Comparison of ENCODE assay signal across 8 mouse cellular contexts in the genomic region with DNA sequence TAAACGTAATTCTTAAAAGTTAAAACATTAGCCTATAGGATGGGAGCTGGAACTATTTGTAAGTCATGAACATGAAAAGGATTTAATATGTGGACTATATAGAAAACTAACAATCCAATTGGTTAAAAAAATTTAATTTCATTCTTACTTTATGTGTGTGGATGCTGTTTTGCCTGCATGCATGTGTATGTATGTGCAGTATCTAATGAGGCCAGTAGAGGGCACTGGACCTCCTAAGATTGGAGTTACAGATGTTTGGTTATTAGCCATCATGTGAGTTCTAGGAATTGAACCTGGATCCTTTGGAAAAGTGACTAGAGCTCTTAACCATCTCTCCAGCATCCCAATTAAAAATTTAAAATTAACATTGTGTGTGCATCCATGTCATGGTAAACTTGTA. TPM values are rescaled to one million over a fixed set of nuclear protein-coding genes. Genes with fewer than 3 reads are reported as not detected.
DNase-seq lines count a peak whose midpoint lies in the region; ATAC-seq and TF ChIP-seq lines count a peak whose summit lies in the region.

No protein-coding gene starts in this region.

- ATAC-seq in heart, embryonic 11.5 days (replicated peaks; ENCODE audit: insufficient number of reproducible peaks, low FRiP score, low TSS enrichment): no peak
- ATAC-seq in heart, postnatal 0 days (ENCODE audit: insufficient read depth, low read depth): no peak

- WGBS in heart, embryonic 11.5 days (ENCODE audit: insufficient replicate concordance): 96% methylated on average over 1 of the region's 1 CpGs
- WGBS in heart, postnatal 0 days: 96% methylated on average over 1 of the region's 1 CpGs
- WGBS in limb, embryonic 10.5 days: 100% methylated on average over 1 of the region's 1 CpGs

- no peaks in the 10 kb centered on the region for H3K27me3 ChIP-seq in heart, embryonic 11.5 days (ENCODE audit: control insufficient read depth, insufficient read depth, low read length)
- H3K27me3 ChIP-seq in heart, postnatal 0 days (ENCODE audit: control insufficient read depth, insufficient read depth, low read length): no peaks in the 10 kb centered on the region
- no peaks in the 10 kb centered on the region for H3K27me3 ChIP-seq in limb, embryonic 10.5 days (ENCODE audit: low read depth, poor library complexity, severe bottlenecking)

- H3K4me1 ChIP-seq in heart, embryonic 11.5 days (ENCODE audit: control insufficient read depth, insufficient read depth, low read length): no peaks in the 10 kb centered on the region
- H3K4me1 ChIP-seq in heart, postnatal 0 days (ENCODE audit: control insufficient read depth, insufficient read depth): no peaks in the 10 kb centered on the region
- no peaks in the 10 kb centered on the region for H3K4me1 ChIP-seq in limb, embryonic 10.5 days

- H3K9me3 ChIP-seq in heart, embryonic 11.5 days (replicated peaks; ENCODE audit: control insufficient read depth, low read length): no peaks in the 10 kb centered on the region
- no peaks in the 10 kb centered on the region for H3K9me3 ChIP-seq in heart, postnatal 0 days (replicated peaks; ENCODE audit: control insufficient read depth, low read length)
- H3K9me3 ChIP-seq in limb, embryonic 10.5 days (replicated peaks): no peaks in the 10 kb centered on the region

- no peak overlapping the region for H3K27ac ChIP-seq in heart, embryonic 11.5 days (ENCODE audit: low read depth, low read length)
- H3K27ac ChIP-seq in heart, postnatal 0 days (ENCODE audit: low read depth): no peak overlapping the region
- H3K27ac ChIP-seq in limb, embryonic 10.5 days: no peak overlapping the region

- no peak overlapping the region for H3K4me3 ChIP-seq in heart, embryonic 11.5 days (ENCODE audit: low read depth, low read length)
- no peak overlapping the region for H3K4me3 ChIP-seq in heart, postnatal 0 days (ENCODE audit: low read depth, low read length)
- H3K4me3 ChIP-seq in limb, embryonic 10.5 days: no peak overlapping the region

- no peak overlapping the region for H3K4me2 ChIP-seq in heart, embryonic 11.5 days
- no peak overlapping the region for H3K4me2 ChIP-seq in heart, postnatal 0 days (ENCODE audit: low read depth, low read length)

- peak; percentile 44 to 75 for DNase-seq in heart, adult 18-20 months
- peak; percentile 16 for DNase-seq in urinary bladder, postnatal 25 days (ENCODE audit: low spot score)
- DNase-seq in urinary bladder, adult 18-20 months (ENCODE audit: low spot score in 2 of 2): no peak
- DNase-seq in cerebellum, adult 8-10 months: peak; percentile 49
- DNase-seq in heart, postnatal 0 days (ENCODE audit: low spot score): peak; percentile 56
- peak; percentile 50 for DNase-seq in limb, embryonic 10.5 days (ENCODE audit: low spot score)
- DNase-seq in right cerebral cortex, postnatal 4 days: peak; percentile 26

- TF ChIP-seq EP300 in heart, postnatal 0 days (IDR thresholded peaks at IDR 0.05; ENCODE audit: low read depth): no peak

- H3K36me3 ChIP-seq in heart, embryonic 11.5 days (ENCODE audit: control insufficient read depth, insufficient read depth, low read length): peaks cover 4% of the 10 kb centered on the region
- H3K36me3 ChIP-seq in heart, postnatal 0 days (replicated peaks; ENCODE audit: control insufficient read depth, insufficient read depth, low read length): peaks cover 69% of the 10 kb centered on the region
- peaks cover 54% of the 10 kb centered on the region for H3K36me3 ChIP-seq in limb, embryonic 10.5 days

- peak; percentile 86 for TF ChIP-seq CTCF in heart, postnatal 0 days (IDR thresholded peaks at IDR 0.05; ENCODE audit: low read depth)

- H3K9ac ChIP-seq in heart, embryonic 11.5 days (ENCODE audit: low read depth, low read length): no peak overlapping the region
- no peak overlapping the region for H3K9ac ChIP-seq in heart, postnatal 0 days (replicated peaks; ENCODE audit: low read depth, low read length)

RNA-seq across cellular contexts. Expression of gene Gosr1, which starts 25.9 kb away (rescaled TPM):
- total RNA-seq in heart, adult 18-20 months (2021): 10 to 100 TPM; 26.3 to 28.6 TPM
- 23.6 and 26.5 TPM in 2 replicates for polyA plus RNA-seq in heart, embryonic 11.5 days (2014; fragmentation: Nextera tagmentation; extraction: Ambion mirVana)
- 15.3 and 35.4 TPM in 2 replicates for total RNA-seq in heart, postnatal 0 days (2014; rRNA removed; ENCODE audit: low replicate concordance)
- polyA plus RNA-seq in heart, postnatal 0 days (2015; fragmentation: Nextera tagmentation; extraction: Ambion mirVana): 15.4 and 16.8 TPM in 2 replicates
- polyA plus RNA-seq in limb, embryonic 10.5 days (2016; fragmentation: Nextera tagmentation; extraction: Ambion mirVana): 21.3 and 21.7 TPM in 2 replicates

RNA-seq across cellular contexts. Expression of gene Cpd, which starts 57.6 kb away (rescaled TPM):
- 10 to 100 TPM; 35.0 to 38.6 TPM for total RNA-seq in heart, adult 18-20 months (2021)
- polyA plus RNA-seq in heart, embryonic 11.5 days (2014; fragmentation: Nextera tagmentation; extraction: Ambion mirVana): 19.9 and 20.8 TPM in 2 replicates
- total RNA-seq in heart, postnatal 0 days (2014; rRNA removed; ENCODE audit: low replicate concordance): 58.6 and 66.9 TPM in 2 replicates
- 7.6 and 8.6 TPM in 2 replicates for polyA plus RNA-seq in heart, postnatal 0 days (2015; fragmentation: Nextera tagmentation; extraction: Ambion mirVana)
- 6.8 and 9.2 TPM in 2 replicates for polyA plus RNA-seq in limb, embryonic 10.5 days (2016; fragmentation: Nextera tagmentation; extraction: Ambion mirVana)

Comparison
In these comparisons a context has a peak if more than half of its experiments do, and no peak if none do; other contexts are left out.
1. DNase-seq: peak in heart, adult 18-20 months (2 of 2), urinary bladder, postnatal 25 days (single experiment), cerebellum, adult 8-10 months (single experiment), heart, postnatal 0 days (single experiment), limb, embryonic 10.5 days (single experiment) and right cerebral cortex, postnatal 4 days (single experiment); none in urinary bladder, adult 18-20 months (0 of 2).